Mouse (Mus musculus) left cerebral cortex, adult 2 months (tissue): ENCODE measurements around the gene 4933407L21Rik. TPM values are rescaled to one million over a fixed set of nuclear protein-coding genes. Genes with fewer than 3 reads are reported as not detected.

ENCODE experiments used
- DNase-seq, 2 experiments: peaks; one replicate each; pipeline ENCODE4 v3.0.0; 2021 to 2022; ENCODE audit warnings: low spot score in 2 of 2, mixed read lengths in 1 of 2; ENCODE audit errors: extremely low spot score in 1 of 2
- H3K27ac ChIP-seq: fragments of 200-600 bp; 2 replicates; pipeline ENCODE4 v1.8.1; 2022
- H3K4me3 ChIP-seq: fragments of 200-600 bp; 2 replicates; pipeline ENCODE4 v1.8.1; 2022
- CTCF ChIP-seq: fragments of 200-600 bp; IDR thresholded peaks from 2 replicates; pipeline ENCODE4 v1.8.1; 2022; ENCODE audit warnings: antibody characterized with exemption, mild to moderate bottlenecking, moderate library complexity
- intact Hi-C: fragments of 180-260 bp; cut with DNase I; formaldehyde crosslinking; loops from one replicate; pipeline ENCODE4 v1.15.1; 2025
- total RNA-seq, 2 experiments: library from RNA; stranded (reverse); gene quantifications; 2 replicates each; pipeline ENCODE4 v1.2.3; 2021

Gene 4933407L21Rik
- total RNA-seq, 2 experiments from 2014 or later = 5.5 to 7.2 TPM

DNA sequence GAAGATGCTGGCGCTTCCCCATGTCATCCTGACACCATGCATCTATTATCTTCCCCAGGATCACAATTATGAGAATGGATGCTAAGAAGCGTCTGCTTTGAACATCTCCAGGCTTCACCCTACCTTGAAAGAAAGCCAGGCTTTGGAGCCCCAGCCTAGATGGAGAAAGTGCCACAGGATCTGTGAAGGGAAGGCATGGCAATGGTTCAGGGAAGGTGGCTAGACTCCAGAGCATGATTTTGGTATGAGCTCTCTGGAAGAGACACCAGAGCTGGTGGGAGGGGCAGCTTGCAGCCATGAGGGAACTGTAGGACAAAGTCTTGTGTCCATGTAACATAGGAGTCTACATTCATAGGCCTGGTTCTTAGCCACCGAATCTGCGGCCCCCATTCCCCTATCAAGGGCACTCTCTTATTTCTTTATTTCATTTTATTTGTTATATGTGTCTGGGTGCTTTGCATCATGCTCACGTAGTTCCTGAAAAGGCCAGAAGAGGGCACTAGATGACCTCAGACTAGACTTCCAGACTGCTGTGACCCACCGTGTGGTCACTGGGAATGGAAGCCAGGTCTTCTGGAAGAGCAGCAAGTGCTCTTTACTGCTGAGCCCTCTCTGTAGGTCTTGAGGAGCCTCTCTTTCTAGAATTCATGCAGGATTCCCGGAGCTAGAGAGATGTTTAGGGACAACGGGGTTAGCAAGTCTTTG is 7.0 kb downstream of the 4933407L21Rik start:
- peak in 1 of 2 experiments; percentile 57 for DNase-seq
- no peak overlapping the region for H3K4me3 ChIP-seq
- no peak overlapping the region; the same call in 1 of the 2 replicates for H3K27ac ChIP-seq
- intact Hi-C loops = loop anchor here (1.0 to 5.0 kb wide), 2 partner anchors 73 to 122 kb away; no protein-coding TSS in a partner anchor
- peak; percentile 84 for TF ChIP-seq CTCF

DNA sequence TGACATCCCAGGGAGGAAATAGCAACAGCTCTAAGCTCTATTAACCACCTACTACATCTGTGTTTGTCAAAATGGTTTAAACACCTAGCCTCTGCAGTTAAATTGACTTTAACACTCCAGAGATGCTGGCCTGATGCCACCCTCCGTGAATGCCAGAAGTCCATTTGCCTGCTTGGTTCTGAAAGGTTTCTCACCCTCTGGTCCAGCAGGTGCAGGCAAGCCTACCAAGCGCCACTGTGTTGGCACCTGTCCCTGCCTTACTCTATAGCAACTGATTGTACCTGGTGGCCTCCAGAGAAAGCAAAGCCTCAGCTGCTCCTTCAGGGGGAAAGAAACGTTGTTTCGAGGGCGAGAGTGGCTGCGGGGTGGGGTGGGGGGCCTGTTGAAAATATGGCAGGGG is 8.0 kb downstream of the 4933407L21Rik start:
- Histone ChIP-seq H3K27ac (no peak overlapping the region), H3K4me3 (no peak overlapping the region)
- TF ChIP-seq CTCF = no peak; the same call in 1 of the 2 replicates
- intact Hi-C loops = loop anchor here (5.0 kb wide), 1 partner anchor 121 kb away; no protein-coding TSS in a partner anchor
- DNase-seq = no peak

DNA sequence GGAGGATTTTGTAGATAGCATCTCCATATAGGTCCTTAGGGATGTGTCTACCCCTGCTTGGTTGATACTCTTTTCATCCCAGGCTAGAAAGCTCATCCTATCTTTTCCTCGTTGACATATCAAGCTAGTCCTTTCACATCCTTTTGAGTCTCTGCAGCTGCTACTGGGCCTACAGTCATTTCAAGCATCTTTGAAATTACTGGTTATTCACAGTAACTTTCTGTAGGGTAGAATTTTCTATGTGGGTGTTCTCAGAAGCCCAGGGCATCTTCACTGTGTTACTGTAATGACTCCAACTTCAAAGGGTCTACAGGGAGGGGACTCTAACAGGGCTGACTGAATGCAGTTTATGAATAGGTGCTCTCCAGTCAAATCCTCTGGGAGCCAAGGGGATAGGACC is 9.0 kb downstream of the 4933407L21Rik start:
- no peak overlapping the region for H3K27ac ChIP-seq
- intact Hi-C loops = loop anchor here (5.0 kb wide), 1 partner anchor 120 kb away; no protein-coding TSS in a partner anchor
- DNase-seq = no peak
- no peak overlapping the region for H3K4me3 ChIP-seq
- TF ChIP-seq CTCF = no peak

DNA sequence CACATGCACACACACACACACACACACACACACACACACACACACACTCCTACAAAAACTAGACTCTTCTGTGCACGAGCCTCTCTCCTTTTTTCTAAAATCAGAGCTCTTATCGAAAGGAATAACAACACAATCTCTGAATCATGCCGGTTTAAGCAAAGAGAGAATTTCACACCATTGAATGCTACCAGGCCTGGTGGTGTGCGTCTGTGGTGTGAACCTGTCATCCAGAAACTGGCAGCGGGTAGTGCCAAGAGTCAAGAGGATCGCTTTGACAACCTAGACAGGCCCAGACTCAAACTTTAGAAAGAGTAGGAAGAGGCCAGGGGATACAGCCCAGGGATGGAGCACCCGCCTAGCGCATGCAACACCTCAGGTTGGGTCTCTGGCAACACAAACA is 14.0 kb downstream of the 4933407L21Rik start:
- intact Hi-C loops = no loop called here
- no peak for DNase-seq
- no peak for TF ChIP-seq CTCF

DNA sequence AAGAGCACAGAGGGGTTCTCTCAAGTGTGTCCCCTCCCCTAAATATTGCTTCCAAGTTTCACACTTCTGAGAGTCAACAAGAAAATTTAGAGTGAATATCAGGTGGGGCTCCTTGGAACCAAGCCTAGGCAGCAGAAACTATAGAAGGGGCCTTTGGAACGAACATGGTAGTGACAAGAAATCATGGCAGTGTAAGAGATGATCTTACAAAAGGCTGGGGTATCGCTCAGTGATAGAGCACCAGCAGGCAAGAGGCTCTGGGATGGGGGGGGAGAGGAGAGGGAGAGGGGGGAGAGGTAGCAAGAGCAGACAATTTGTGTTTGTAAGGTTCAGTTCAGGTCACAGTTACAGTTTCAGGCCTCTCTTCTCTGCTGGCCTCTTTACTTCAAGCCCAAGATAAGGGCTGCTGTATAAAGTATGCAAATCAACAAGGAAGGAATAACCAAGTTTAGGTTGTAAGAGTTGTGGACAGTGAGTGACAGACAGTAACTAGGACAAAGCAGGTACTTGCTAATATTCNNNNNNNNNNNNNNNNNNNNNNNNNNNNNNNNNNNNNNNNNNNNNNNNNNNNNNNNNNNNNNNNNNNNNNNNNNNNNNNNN is 20.9 kb downstream of the 4933407L21Rik start:
- no peak for TF ChIP-seq CTCF
- Histone ChIP-seq H3K4me3 (no peak overlapping the region), H3K27ac (no peak overlapping the region)
- intact Hi-C loops = no loop called here
- no peak for DNase-seq

More for the DNA sequence above, 14.0 kb downstream of the 4933407L21Rik start:
- Histone ChIP-seq H3K27ac (no peak overlapping the region), H3K4me3 (no peak overlapping the region)

DNA sequence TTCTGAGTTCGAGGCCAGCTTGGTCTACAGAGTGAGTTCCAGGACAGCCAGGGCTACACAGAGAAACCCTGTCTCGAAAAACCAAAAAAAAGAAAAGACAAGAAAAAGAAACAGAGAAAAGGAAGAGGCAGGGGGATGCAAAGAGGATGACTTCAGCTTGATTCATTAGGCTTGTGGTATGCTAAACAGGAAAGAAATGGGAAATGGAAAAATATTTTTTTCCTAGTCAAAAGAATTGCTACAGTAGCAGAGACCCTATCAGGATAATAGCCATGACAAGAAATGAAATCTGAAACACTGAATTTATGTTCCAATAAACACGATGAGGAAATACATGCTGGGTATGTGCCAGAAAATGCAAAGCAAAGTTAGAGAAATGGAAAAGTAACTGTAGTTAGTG is 26.9 kb downstream of the 4933407L21Rik start:
- intact Hi-C loops = no loop called here
- no peak for DNase-seq
- Histone ChIP-seq H3K4me3 (no peak overlapping the region), H3K27ac (no peak overlapping the region)
- TF ChIP-seq CTCF = no peak

DNA sequence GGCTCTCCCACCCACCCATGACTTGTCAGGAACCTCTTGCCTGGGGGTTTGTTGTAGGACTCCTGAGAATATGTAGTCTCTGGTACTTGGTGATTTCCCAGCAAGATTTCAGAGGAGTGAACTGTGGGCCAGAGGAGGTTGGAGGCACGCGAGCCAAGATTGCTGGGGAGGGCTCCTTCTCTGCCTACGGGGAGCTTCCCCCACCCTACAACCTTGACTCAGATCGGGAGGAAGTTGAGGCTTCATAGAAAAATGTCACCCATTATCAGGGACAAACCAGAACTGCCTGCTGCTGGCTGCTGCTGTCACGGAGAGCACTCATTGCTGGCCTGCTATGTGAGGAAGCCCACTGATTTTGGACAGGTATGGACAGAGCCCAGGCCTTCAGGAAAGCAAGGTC is 29.0 kb downstream of the 4933407L21Rik start:
- H3K4me3 ChIP-seq = no peak overlapping the region
- DNase-seq = no peak
- TF ChIP-seq CTCF = no peak
- intact Hi-C loops = no loop called here
- peak overlapping the region; percentile 38 for H3K27ac ChIP-seq

DNA sequence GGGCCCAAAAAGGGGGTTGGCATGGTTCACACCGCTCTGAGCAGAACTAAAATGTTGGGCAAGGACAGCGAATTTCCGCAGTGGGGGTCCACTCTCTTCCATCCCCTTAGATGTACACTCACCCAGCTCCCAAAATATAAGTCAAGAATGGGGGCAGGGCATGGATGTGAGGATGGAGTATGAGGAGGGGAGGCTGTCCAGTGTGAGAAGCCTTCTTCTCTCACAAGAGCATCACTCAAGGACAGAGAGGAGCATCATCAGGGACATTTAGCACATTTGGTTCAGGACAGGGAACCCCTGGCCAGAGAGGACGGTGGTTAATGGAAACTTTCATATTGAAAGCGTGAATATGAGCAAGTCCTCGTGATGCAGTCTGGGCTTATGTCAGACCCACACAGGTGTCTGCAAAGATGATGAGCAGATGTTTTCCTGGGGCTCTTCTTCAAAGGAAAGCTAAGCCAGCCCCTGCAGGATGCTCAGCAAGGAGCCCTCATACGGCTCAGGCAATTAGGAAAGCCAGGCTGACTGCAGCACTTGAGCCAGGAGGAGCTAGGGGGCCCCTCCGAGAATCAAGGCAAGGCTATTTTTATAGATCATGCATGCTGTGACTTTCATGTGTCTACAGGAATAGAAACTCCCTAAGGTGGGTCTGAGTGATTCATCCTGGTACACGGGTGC is 29.8 kb downstream of the 4933407L21Rik start:
- Histone ChIP-seq H3K27ac (peak overlapping the region; percentile 38), H3K4me3 (no peak overlapping the region)
- no peak for TF ChIP-seq CTCF
- intact Hi-C loops = no loop called here
- peak in 1 of 2 experiments; percentile 39 for DNase-seq

DNA sequence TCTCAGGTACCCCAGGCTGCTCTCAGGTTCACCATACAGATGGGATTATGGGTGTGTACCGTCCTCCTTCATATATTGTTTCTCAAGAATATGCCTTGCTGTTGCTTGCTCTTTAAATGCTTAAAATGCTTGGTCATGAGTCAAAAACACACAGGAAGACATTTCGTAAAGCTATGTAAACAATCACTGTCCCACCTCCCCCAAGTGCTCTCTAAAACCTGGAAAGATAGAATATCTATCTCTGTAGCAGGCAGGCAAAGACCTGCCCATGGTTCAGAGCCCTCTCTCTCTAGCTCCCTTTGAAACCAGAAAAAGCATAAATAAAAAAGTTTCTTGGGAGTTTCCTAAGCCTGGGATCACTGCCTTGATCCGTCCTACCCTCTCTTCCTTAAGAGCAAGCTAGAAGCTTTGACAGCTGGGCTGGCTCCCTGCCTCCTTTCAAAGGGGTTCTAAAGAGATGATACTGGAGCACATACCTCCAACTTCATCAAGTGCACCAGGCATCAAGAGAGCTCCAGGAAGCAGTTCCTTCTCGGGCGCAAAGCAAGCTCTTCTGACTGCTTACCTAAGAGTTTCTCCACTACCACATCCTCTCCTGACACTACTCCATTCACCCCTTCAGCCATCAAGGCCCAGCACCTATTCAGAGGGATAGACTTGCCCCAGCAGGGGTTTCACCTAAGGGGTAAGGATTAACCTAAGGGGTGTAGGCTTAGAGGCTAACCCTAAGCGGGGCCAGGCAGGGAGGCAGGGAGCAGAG is 31.0 kb downstream of the 4933407L21Rik start:
- Histone ChIP-seq H3K27ac (peak overlapping the region; percentile 38), H3K4me3 (no peak overlapping the region)
- no peak for TF ChIP-seq CTCF
- DNase-seq = no peak
- intact Hi-C loops = no loop called here

DNA sequence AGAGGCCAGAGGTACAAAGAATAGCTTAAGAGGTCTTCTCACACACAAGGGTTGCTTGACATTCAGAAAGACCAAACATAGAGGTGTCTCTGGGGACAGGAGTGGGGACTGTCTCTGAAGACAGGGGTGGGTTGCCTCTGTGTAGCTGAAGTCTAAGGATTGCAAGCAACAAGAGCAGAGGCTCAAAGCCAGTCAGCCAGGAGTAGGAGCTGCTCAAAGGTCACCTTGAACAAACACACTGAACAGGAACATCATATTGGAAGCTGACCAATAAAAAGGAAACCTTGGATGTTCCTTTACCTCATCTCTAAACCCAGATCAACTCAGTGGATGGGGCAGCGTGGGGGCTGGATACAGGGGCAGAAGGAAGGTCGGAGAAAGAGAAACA is 31.6 kb downstream of the 4933407L21Rik start:
- no peak overlapping the region for H3K4me3 ChIP-seq
- no peak for DNase-seq
- intact Hi-C loops = no loop called here
- TF ChIP-seq CTCF = no peak
- no peak overlapping the region for H3K27ac ChIP-seq

DNA sequence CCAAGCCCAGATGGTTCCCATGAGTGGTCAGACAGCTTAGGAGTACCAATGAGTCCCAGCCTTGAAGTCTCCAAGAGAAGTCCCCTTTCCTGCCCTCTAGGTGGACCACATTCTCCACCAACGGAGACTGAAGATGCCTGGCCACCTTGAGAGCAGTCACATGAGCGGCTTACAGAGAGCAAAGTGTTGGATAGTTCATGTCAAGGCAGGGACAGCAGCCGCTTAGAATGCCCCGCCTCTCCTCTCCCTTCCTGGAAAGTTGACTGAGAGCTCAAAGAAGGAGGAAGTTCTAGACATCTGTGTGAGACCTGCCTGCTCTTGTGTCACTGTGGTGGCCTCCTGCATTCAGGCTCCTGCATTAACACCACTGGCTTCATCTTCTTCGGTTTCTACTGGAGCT is 32.6 kb downstream of the 4933407L21Rik start, which contains the start of gene Gpr55:
TSS of gene Gpr55 (minus strand) at position 135 of the 400 bp plus-strand sequence.
- H3K4me3 ChIP-seq = no peak within 1 kb of the TSS
- no peak for DNase-seq
- H3K27ac ChIP-seq = no peak within 1 kb of the TSS
- no peak for TF ChIP-seq CTCF
- intact Hi-C loops = no loop called here

DNA sequence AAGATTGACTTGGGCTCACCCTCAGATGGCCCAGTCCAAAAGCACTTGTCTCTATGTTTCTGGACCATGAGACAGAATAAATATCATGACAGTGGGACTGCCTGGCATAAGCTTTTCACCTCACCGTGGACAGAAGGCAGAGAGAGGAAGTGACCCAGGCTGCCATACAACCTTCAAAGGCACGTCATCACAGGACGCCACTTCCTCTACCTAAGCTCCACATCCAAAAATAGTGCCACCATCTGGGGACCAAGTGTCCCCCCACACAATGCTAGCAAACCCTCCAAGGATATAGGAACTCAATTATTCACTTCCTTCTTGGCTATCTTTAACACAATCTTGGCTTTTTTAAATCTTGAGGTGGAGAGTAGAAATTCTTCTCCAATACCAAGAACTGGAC is 33.8 kb downstream of the 4933407L21Rik start:
- Histone ChIP-seq H3K27ac (no peak overlapping the region), H3K4me3 (no peak overlapping the region)
- intact Hi-C loops = no loop called here
- DNase-seq = no peak
- TF ChIP-seq CTCF = no peak
